In genomic region chr4:137305831-137306576, GRCm38 (mm10) we compare ENCODE assay signal across 11 mouse cellular contexts. TPM values are rescaled to one million over a fixed set of nuclear protein-coding genes. Genes with fewer than 3 reads are reported as not detected.
DNase-seq lines count a peak whose midpoint lies in the region; ATAC-seq and TF ChIP-seq lines count a peak whose summit lies in the region.
"Had no signal": no experiment of that assay in that cellular context is flagged by ENCODE, and none has a peak within 500 bp of the region (broad histone marks: within the 10 kb centered on the region; RNA-seq: fewer than 3 reads in every experiment).

No protein-coding gene starts in this region.

- DNase-seq in adrenal gland, adult 2 months, result peak; percentile 30
- DNase-seq in adrenal gland, adult 8-10 months, result no peak
- peak; percentile 29 for DNase-seq in kidney, adult 2 months
- DNase-seq in kidney, postnatal 25 days, result no peak
- peak; percentile 27 for DNase-seq in hindbrain, postnatal 0 days (ENCODE audit: low spot score)
- peak; percentile 48 for DNase-seq in mesoderm, embryonic 11.5 days (ENCODE audit: low read depth, low spot score)
- DNase-seq in urinary bladder, postnatal 25 days (ENCODE audit: low spot score), result no peak
- DNase-seq in cerebellum, postnatal 36 days, result no peak
- DNase-seq: adrenal gland, postnatal 36 days had no signal

- 69% methylated on average over 13 of the region's 13 CpGs for WGBS in kidney, adult 2 months
- WGBS in hindbrain, postnatal 0 days, result 48% methylated on average over 13 of the region's 13 CpGs

- H3K4me1 ChIP-seq in kidney, adult 2 months (ENCODE audit: control insufficient read depth, insufficient read depth, low read length), result no peaks in the 10 kb centered on the region
- peaks cover 10% of the 10 kb centered on the region for H3K4me1 ChIP-seq in hindbrain, postnatal 0 days (ENCODE audit: insufficient read depth, low read length)
- H3K4me1 ChIP-seq: liver, embryonic 12.5 days had no signal

- no peaks in the 10 kb centered on the region for H3K27me3 ChIP-seq in kidney, adult 2 months (replicated peaks; ENCODE audit: control insufficient read depth, insufficient read depth, low read length)
- no peaks in the 10 kb centered on the region for H3K27me3 ChIP-seq in hindbrain, postnatal 0 days (ENCODE audit: insufficient read depth, low read length)
- H3K27me3 ChIP-seq: liver, embryonic 12.5 days had no signal

- no peak for ATAC-seq in hindbrain, postnatal 0 days
- ATAC-seq: liver, embryonic 12.5 days had no signal

- H3K27ac ChIP-seq in kidney, adult 2 months (ENCODE audit: insufficient read depth, low read depth, low read length), result no peak overlapping the region
- H3K27ac ChIP-seq in hindbrain, postnatal 0 days, result no peak overlapping the region
- H3K27ac ChIP-seq: liver, embryonic 12.5 days had no signal

- no peak for TF ChIP-seq POLR2A in kidney, adult 2 months (IDR thresholded peaks at IDR 0.05; ENCODE audit: low read depth, low read length)

- H3K4me3 ChIP-seq in kidney, adult 2 months (ENCODE audit: insufficient read depth, low read depth, low read length), result no peak overlapping the region
- H3K4me3 ChIP-seq in hindbrain, postnatal 0 days (ENCODE audit: low read length), result no peak overlapping the region
- H3K4me3 ChIP-seq: liver, embryonic 12.5 days had no signal

- H3K4me2 ChIP-seq in hindbrain, postnatal 0 days (ENCODE audit: low read depth, low read length), result no peak overlapping the region
- H3K4me2 ChIP-seq: liver, embryonic 12.5 days had no signal

- H3K9ac ChIP-seq in hindbrain, postnatal 0 days (replicated peaks; ENCODE audit: low read length), result no peak overlapping the region
- H3K9ac ChIP-seq: liver, embryonic 12.5 days had no signal

- TF ChIP-seq CTCF in kidney, adult 2 months (conservative IDR thresholded peaks at IDR 0.05; ENCODE audit: insufficient read depth, insufficient read length, low read depth, low read length), result no peak
- no peak for TF ChIP-seq CTCF in hindbrain, postnatal 0 days (IDR thresholded peaks at IDR 0.05; ENCODE audit: low read depth)

- H3K36me3 ChIP-seq in kidney, adult 2 months (ENCODE audit: control insufficient read depth, insufficient read depth, low read length), result no peaks in the 10 kb centered on the region
- H3K36me3 ChIP-seq in hindbrain, postnatal 0 days (ENCODE audit: insufficient read depth, low read length), result no peaks in the 10 kb centered on the region

- no peaks in the 10 kb centered on the region for H3K9me3 ChIP-seq in hindbrain, postnatal 0 days (ENCODE audit: low read length)
- H3K9me3 ChIP-seq: liver, embryonic 12.5 days had no signal

RNA-seq across cellular contexts. Expression of gene Wnt4, which starts 28.7 kb away (rescaled TPM):
- total RNA-seq in adrenal gland, adult 2 months (2021), result 10 to 100 TPM; 73.0 to 83.3 TPM
- 76.8 and 107 TPM in 2 replicates for polyA plus RNA-seq in adrenal gland, adult 2 months (2012; rRNA removed)
- 100 to 1,000 TPM in 3 of 4 experiments, 10 to 100 TPM in 1; 83.8 to 130 (median 108) TPM for total RNA-seq in adrenal gland, adult 8-10 months (2022)
- polyA plus RNA-seq in kidney, adult 2 months (2012; rRNA removed), result 2.1 and 3.3 TPM in 2 replicates
- total RNA-seq in hindbrain, postnatal 0 days (2014; rRNA removed), result 3.1 and 3.8 TPM in 2 replicates
- polyA plus RNA-seq in hindbrain, postnatal 0 days (2015; fragmentation: Nextera tagmentation; extraction: Ambion mirVana), result 3.2 and 3.4 TPM in 2 replicates
- total RNA-seq: common myeloid progenitor, adult 5-6 weeks had no signal

RNA-seq across cellular contexts. Expression of gene Cdc42, which starts 51.5 kb away (rescaled TPM):
- 100 to 1,000 TPM; 419 to 486 TPM for total RNA-seq in adrenal gland, adult 2 months (2021)
- polyA plus RNA-seq in adrenal gland, adult 2 months (2012; rRNA removed), result 23.1 and 24.7 TPM in 2 replicates
- total RNA-seq in adrenal gland, adult 8-10 months (2022), result 100 to 1,000 TPM; 385 to 468 (median 412) TPM
- polyA plus RNA-seq in kidney, adult 2 months (2012; rRNA removed), result 83.5 and 116 TPM in 2 replicates
- total RNA-seq in hindbrain, postnatal 0 days (2014; rRNA removed), result 394 and 490 TPM in 2 replicates
- polyA plus RNA-seq in hindbrain, postnatal 0 days (2015; fragmentation: Nextera tagmentation; extraction: Ambion mirVana), result 1,008 and 1,049 TPM in 2 replicates

Comparison
In these comparisons a context has a peak if more than half of its experiments do, and no peak if none do; other contexts are left out.
1. DNase-seq: peak in adrenal gland, adult 2 months (single experiment), kidney, adult 2 months (single experiment), hindbrain, postnatal 0 days (single experiment) and mesoderm, embryonic 11.5 days (single experiment); none in adrenal gland, adult 8-10 months (single experiment), kidney, postnatal 25 days (0 of 2), urinary bladder, postnatal 25 days (single experiment) and cerebellum, postnatal 36 days (0 of 2).
2. RNA of gene Wnt4, which starts 28.7 kb away (total RNA-seq): 83.8 to 130 TPM in adrenal gland, adult 8-10 months and 73.0 to 83.3 TPM in adrenal gland, adult 2 months; 3.1 to 3.8 TPM in hindbrain, postnatal 0 days; every median in the first group is over 10 times any median in the second.